Mouse (Mus musculus): Measurements from ENCODE around the gene Gm7137. TPM values are rescaled to one million over a fixed set of nuclear protein-coding genes. Genes with fewer than 3 reads are reported as not detected.
"Not testable (repeated sequence)": the region's sequence is repeated elsewhere in the genome, so short reads cannot be mapped to it uniquely, and the experiment has no call there.

The Gm7137 gene
- polyA plus RNA-seq, 1 experiment: not detected

GRCm38 (mm10) chr10:77769727-77770126 lies 18.3 kb downstream of the Gm7137 start:
- H3K4me3 ChIP-seq (replicated peaks; ENCODE audit: insufficient read depth, low read depth, low read length): no peak overlapping the region
- WGBS: 96% methylated on average over 1 of the region's 1 CpGs
- no peak overlapping the region for H3K27ac ChIP-seq (ENCODE audit: insufficient read depth, low read length)
- H3K4me1 ChIP-seq (ENCODE audit: control insufficient read depth, insufficient read depth, low read length): no peaks in the 10 kb centered on the region
- no peak for DNase-seq
- no peak for TF ChIP-seq POLR2A (IDR thresholded peaks at IDR 0.05; ENCODE audit: borderline replicate concordance, insufficient read depth, low read length)
- no peak for TF ChIP-seq CTCF (IDR thresholded peaks at IDR 0.05; ENCODE audit: borderline replicate concordance, insufficient read depth, low read depth, low read length)
- no peaks in the 10 kb centered on the region for H3K27me3 ChIP-seq (ENCODE audit: control insufficient read depth, insufficient read depth, low read length)

DNA sequence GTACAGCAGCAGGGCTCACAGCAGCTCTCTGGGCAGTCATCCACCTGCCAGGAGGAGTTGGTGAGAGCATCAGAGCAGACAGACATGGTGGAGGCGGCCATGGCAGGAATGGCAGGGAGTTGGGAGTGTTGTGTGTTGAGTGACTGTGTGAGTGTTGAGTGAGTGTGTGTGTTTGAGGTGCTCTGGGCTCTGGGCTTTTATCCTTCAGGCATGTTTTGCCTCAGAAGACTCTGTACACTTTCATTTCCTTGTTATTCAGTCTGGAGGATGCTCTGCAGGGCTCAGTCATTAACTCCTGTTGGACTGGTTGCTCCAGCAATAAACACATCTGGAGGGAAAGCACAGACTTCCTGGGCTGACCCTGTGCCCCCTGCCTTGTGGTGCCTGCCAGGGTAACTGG lies 28.4 kb downstream of the Gm7137 start, which contains the start of gene Gm3233:
TSS of gene Gm3233 (minus strand) at position 101 of the 400 bp plus-strand sequence.
- not testable (repeated sequence) for H3K27me3 ChIP-seq (ENCODE audit: control insufficient read depth, insufficient read depth, low read length); H3K4me1 ChIP-seq (ENCODE audit: control insufficient read depth, insufficient read depth, low read length); H3K4me3 ChIP-seq (replicated peaks; ENCODE audit: insufficient read depth, low read depth, low read length); DNase-seq; H3K27ac ChIP-seq (ENCODE audit: insufficient read depth, low read length)
- 33% methylated on average over 1 of the region's 1 CpGs for WGBS

GRCm38 (mm10) chr10:77753448-77753847 lies 34.6 kb downstream of the Gm7137 start:
- no peak overlapping the region for H3K4me3 ChIP-seq (replicated peaks; ENCODE audit: insufficient read depth, low read depth, low read length)
- no peak overlapping the region for H3K27ac ChIP-seq (ENCODE audit: insufficient read depth, low read length)
- no peaks in the 10 kb centered on the region for H3K4me1 ChIP-seq (ENCODE audit: control insufficient read depth, insufficient read depth, low read length)
- H3K27me3 ChIP-seq (ENCODE audit: control insufficient read depth, insufficient read depth, low read length): no peaks in the 10 kb centered on the region
- TF ChIP-seq POLR2A (IDR thresholded peaks at IDR 0.05; ENCODE audit: borderline replicate concordance, insufficient read depth, low read length): no peak
- no peak for TF ChIP-seq CTCF (IDR thresholded peaks at IDR 0.05; ENCODE audit: borderline replicate concordance, insufficient read depth, low read depth, low read length)
- DNase-seq: no peak

DNA sequence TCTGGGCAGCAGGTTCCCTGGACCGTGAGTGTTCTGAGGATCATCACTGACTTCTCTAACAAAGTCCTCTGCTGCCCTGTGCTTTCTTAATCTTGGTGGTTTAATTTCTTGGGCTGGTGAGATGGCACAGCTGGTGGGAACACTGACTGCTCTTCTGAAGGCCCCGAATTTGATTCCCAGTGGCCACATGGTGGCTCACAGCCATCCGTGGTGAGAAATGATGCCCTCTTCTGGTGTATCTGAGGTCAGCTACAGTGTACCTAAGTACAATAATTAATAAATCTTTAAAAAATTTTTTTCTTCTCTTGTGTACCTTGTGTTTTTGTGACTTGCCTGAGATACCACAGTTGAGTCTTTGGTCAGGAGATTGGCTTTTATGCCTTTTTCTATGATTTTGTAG lies 35.7 kb downstream of the Gm7137 start:
- 69% methylated on average over 3 of the region's 3 CpGs for WGBS
- H3K27me3 ChIP-seq (ENCODE audit: control insufficient read depth, insufficient read depth, low read length); DNase-seq; H3K4me1 ChIP-seq (ENCODE audit: control insufficient read depth, insufficient read depth, low read length); H3K27ac ChIP-seq (ENCODE audit: insufficient read depth, low read length); H3K4me3 ChIP-seq (replicated peaks; ENCODE audit: insufficient read depth, low read depth, low read length): not testable (repeated sequence)

GRCm38 (mm10) chr10:77751254-77751653 lies 36.7 kb downstream of the Gm7137 start, which contains the start of gene Gm9736:
Gene Gm9736 (minus strand): TSS chr10:77751354.
- DNase-seq; H3K27ac ChIP-seq (ENCODE audit: insufficient read depth, low read length); H3K27me3 ChIP-seq (ENCODE audit: control insufficient read depth, insufficient read depth, low read length); H3K4me1 ChIP-seq (ENCODE audit: control insufficient read depth, insufficient read depth, low read length); H3K4me3 ChIP-seq (replicated peaks; ENCODE audit: insufficient read depth, low read depth, low read length): not testable (repeated sequence)
- 17% methylated on average over 1 of the region's 1 CpGs for WGBS

DNA sequence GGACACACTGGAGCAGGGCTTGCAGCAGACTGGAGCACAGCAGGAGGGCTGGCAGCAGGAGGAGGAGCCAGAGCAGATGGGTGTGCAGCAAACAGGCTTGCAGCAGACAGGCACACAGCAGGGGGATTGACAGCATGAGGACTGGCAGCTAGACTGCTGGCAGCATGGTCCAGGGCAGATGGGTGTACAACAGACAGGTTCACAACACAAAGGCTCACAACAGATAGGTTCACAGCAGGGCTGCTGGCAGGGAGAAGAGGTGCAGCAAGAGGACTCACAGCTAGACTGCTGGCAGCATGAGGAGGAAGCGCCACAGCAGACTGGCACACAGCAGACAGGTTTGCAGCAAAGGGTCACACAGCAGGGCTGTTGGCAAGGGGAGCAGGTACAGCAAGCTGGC lies 37.3 kb downstream of the Gm7137 start:
- not testable (repeated sequence) for H3K4me1 ChIP-seq (ENCODE audit: control insufficient read depth, insufficient read depth, low read length); H3K27ac ChIP-seq (ENCODE audit: insufficient read depth, low read length); H3K4me3 ChIP-seq (replicated peaks; ENCODE audit: insufficient read depth, low read depth, low read length); H3K27me3 ChIP-seq (ENCODE audit: control insufficient read depth, insufficient read depth, low read length)
- 0% methylated on average over 1 of the region's 1 CpGs for WGBS
- DNase-seq: peak; percentile 18 to 33

- not testable (repeated sequence) for H3K4me3 ChIP-seq (replicated peaks; ENCODE audit: insufficient read depth, low read depth, low read length); H3K27ac ChIP-seq (ENCODE audit: insufficient read depth, low read length); H3K4me1 ChIP-seq (ENCODE audit: control insufficient read depth, insufficient read depth, low read length); H3K27me3 ChIP-seq (ENCODE audit: control insufficient read depth, insufficient read depth, low read length)
- 35% methylated on average over 5 of the region's 5 CpGs for WGBS
- peak in 1 of 2 experiments; percentile 18 for DNase-seq
These were observed 45.9 kb downstream of the Gm7137 start, which contains the start of gene Gm18596 for GRCm38 (mm10) chr10:77741924-77742688. Gene Gm18596 (minus strand): TSS chr10:77742638.

DNA sequence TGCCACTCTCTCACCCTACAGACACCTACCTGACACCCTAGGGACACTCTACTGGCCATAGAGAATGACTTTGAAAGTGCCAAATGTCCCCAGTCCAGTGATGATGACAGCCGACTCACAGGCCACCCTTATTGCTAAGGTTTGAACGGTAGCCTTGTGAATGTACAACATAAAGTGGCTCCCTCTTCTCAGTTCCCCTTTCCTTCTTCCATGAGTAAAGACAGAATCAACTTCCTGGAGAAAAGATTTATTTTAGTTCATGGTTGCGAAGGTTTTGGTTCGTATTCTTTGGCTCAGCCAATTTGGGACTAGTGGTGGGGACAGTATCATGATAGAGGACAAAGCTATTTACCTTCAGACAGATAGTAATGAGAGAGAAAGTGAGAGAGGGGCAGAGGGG lies 49.1 kb downstream of the Gm7137 start:
- DNase-seq: no peak
- TF ChIP-seq POLR2A (IDR thresholded peaks at IDR 0.05; ENCODE audit: borderline replicate concordance, insufficient read depth, low read length): no peak
- no peak for TF ChIP-seq CTCF (IDR thresholded peaks at IDR 0.05; ENCODE audit: borderline replicate concordance, insufficient read depth, low read depth, low read length)
- no peak overlapping the region for H3K27ac ChIP-seq (ENCODE audit: insufficient read depth, low read length)
- H3K27me3 ChIP-seq (ENCODE audit: control insufficient read depth, insufficient read depth, low read length): no peaks in the 10 kb centered on the region
- H3K4me1 ChIP-seq (ENCODE audit: control insufficient read depth, insufficient read depth, low read length): no peaks in the 10 kb centered on the region
- WGBS: 91% methylated on average over 4 of the region's 4 CpGs
- no peak overlapping the region for H3K4me3 ChIP-seq (replicated peaks; ENCODE audit: insufficient read depth, low read depth, low read length)

Other genes starting within 250 kb of the Gm7137 start
- 113 and 118 TPM in 2 replicates for gene Pttg1ip, start 206.5 kb downstream of the Gm7137 start, polyA plus RNA-seq (2012; rRNA removed)
- gene Sumo3, start 182.1 kb downstream of the Gm7137 start, polyA plus RNA-seq (2012; rRNA removed): 301 and 310 TPM in 2 replicates
- gene Gm49325, start 182.0 kb downstream of the Gm7137 start, polyA plus RNA-seq (2012; rRNA removed): 33.8 and 37.7 TPM in 2 replicates
- 37.5 and 39.5 TPM in 2 replicates for gene Ube2g2, start 165.9 kb downstream of the Gm7137 start, polyA plus RNA-seq (2012; rRNA removed)
- 0.59 and 0.79 TPM in 2 replicates for gene Tspear, start 101.6 kb downstream of the Gm7137 start, polyA plus RNA-seq (2012; rRNA removed)
- not detected in 2 replicates for gene Gm19402, start 97.4 kb downstream of the Gm7137 start, polyA plus RNA-seq (2012; rRNA removed)
- gene Gm9508, start 91.0 kb downstream of the Gm7137 start, polyA plus RNA-seq (2012; rRNA removed): not detected in 2 replicates
- gene Gm10272, start 81.6 kb downstream of the Gm7137 start, polyA plus RNA-seq (2012; rRNA removed): not detected in 2 replicates
- 0.32 TPM in 1 of 2 replicates, not detected in the other for gene Gm10024, start 76.7 kb downstream of the Gm7137 start, polyA plus RNA-seq (2012; rRNA removed)
- not detected in 2 replicates for gene Gm10142, start 72.4 kb downstream of the Gm7137 start, polyA plus RNA-seq (2012; rRNA removed)
- gene Krtap12-1, start 67.6 kb downstream of the Gm7137 start, polyA plus RNA-seq (2012; rRNA removed): not detected in 2 replicates
- gene Gm10100, start 61.7 kb downstream of the Gm7137 start, polyA plus RNA-seq (2012; rRNA removed): not detected in 2 replicates
- gene Gm18596, start 45.6 kb downstream of the Gm7137 start, polyA plus RNA-seq (2012; rRNA removed): not detected in 2 replicates
- gene Gm9736, start 36.8 kb downstream of the Gm7137 start, polyA plus RNA-seq (2012; rRNA removed): not detected in 2 replicates
- gene Gm3233, start 28.5 kb downstream of the Gm7137 start, polyA plus RNA-seq (2012; rRNA removed): not detected in 2 replicates
- not detected in 2 replicates for gene Gm3238, start 16.9 kb downstream of the Gm7137 start, polyA plus RNA-seq (2012; rRNA removed)
- not detected in 2 replicates for gene Gm7138, start 11.3 kb downstream of the Gm7137 start, polyA plus RNA-seq (2012; rRNA removed)
- not detected in 2 replicates for gene Gm3250, start 5.7 kb downstream of the Gm7137 start, polyA plus RNA-seq (2012; rRNA removed)
- gene Gm9639, start 6.9 kb upstream of the Gm7137 start, polyA plus RNA-seq (2012; rRNA removed): not detected in 2 replicates
- gene Gm19668, start 10.9 kb upstream of the Gm7137 start, polyA plus RNA-seq (2012; rRNA removed): not detected in 2 replicates
- gene Gm9507, start 23.6 kb upstream of the Gm7137 start, polyA plus RNA-seq (2012; rRNA removed): not detected in 2 replicates
- not detected in 2 replicates for gene Gm2696, start 26.5 kb upstream of the Gm7137 start, polyA plus RNA-seq (2012; rRNA removed)
- gene Krtap10-4, start 38.9 kb upstream of the Gm7137 start, polyA plus RNA-seq (2012; rRNA removed): not detected in 2 replicates
- not detected in 2 replicates for gene Krtap10-10, start 47.7 kb upstream of the Gm7137 start, polyA plus RNA-seq (2012; rRNA removed)
- gene Gm36176, start 58.6 kb upstream of the Gm7137 start, polyA plus RNA-seq (2012; rRNA removed): not detected in 2 replicates
- gene Gm10318, start 64.7 kb upstream of the Gm7137 start, polyA plus RNA-seq (2012; rRNA removed): not detected in 2 replicates
- gene Gm3285, start 73.8 kb upstream of the Gm7137 start, polyA plus RNA-seq (2012; rRNA removed): not detected in 2 replicates
- 1.5 and 1.8 TPM in 2 replicates for gene Lrrc3, start 114.3 kb upstream of the Gm7137 start, polyA plus RNA-seq (2012; rRNA removed)
- gene Trpm2, start 182.4 kb upstream of the Gm7137 start, polyA plus RNA-seq (2012; rRNA removed): 29.8 and 32.5 TPM in 2 replicates
- gene 1810043G02Rik, start 190.3 kb upstream of the Gm7137 start, polyA plus RNA-seq (2012; rRNA removed): 69.3 and 74.5 TPM in 2 replicates
- 98.6 and 108 TPM in 2 replicates for gene Pfkl, start 221.9 kb upstream of the Gm7137 start, polyA plus RNA-seq (2012; rRNA removed)